16 mouse cellular contexts compared by ENCODE assay signal in the genomic region with DNA sequence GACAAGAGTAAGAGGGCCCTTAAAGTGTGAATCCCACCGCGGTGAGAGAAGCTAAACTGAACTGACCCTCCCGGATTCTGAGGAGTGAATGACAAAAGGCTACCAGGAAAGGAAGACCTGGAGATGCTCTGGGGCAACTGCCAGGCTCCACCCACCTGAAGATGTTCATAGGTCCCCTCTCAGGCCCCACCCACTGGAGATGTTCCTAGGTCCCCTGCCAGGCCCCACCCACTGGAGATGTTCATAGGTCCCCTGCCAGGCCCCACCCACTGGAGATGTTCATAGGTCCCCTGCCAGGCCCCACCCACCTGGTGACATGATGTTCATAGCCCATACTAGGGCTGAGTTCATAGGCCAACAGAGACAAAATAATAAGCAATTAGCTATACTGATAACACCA.
DNase-seq lines count a peak whose midpoint lies in the region.
"Had no signal": no experiment of that assay in that cellular context is flagged by ENCODE, and none has a peak within 500 bp of the region (broad histone marks: within the 10 kb centered on the region; RNA-seq: fewer than 3 reads in every experiment).

No protein-coding gene starts in this region.

- peak; percentile 88 for DNase-seq in heart, adult 11 months
- DNase-seq in heart, adult 9 months (ENCODE audit: low spot score in 2 of 2) = no peak
- DNase-seq in testis, postnatal 14 days (ENCODE audit: low spot score) = peak; percentile 19
- DNase-seq in testis, postnatal 10 days (ENCODE audit: low spot score) = no peak
- peak; percentile 91 for DNase-seq in ZHBTc4 (ENCODE audit: low read depth, low spot score)
- DNase-seq in right cerebral cortex, postnatal 10 days (ENCODE audit: low spot score in 2 of 2) = no peak
- DNase-seq: adrenal gland, adult 2 months; adrenal gland, postnatal 10 days; adrenal gland, postnatal 25 days; cerebellum, adult 11 months; cerebellum, adult 18-20 months; cerebellum, adult 8-10 months; cerebellum, adult 9-11 months; cerebellum, postnatal 14 days; cerebellum, postnatal 36 days; embryo, embryonic 11 days had no signal

Comparison
In these comparisons a context has a peak if more than half of its experiments do, and no peak if none do; other contexts are left out.
1. DNase-seq: peak in heart, adult 11 months (single experiment), testis, postnatal 14 days (single experiment) and ZHBTc4 (single experiment); none in heart, adult 9 months (0 of 2), testis, postnatal 10 days (single experiment) and right cerebral cortex, postnatal 10 days (0 of 2).